Mouse (Mus musculus): Measurements from ENCODE around the gene Otulin.

GRCm38 (mm10) chr15:27500390-27500789, 130.1 kb downstream of the Otulin start:
- no peak for TF ChIP-seq CTCF (IDR thresholded peaks at IDR 0.05)
- TF ChIP-seq EP300 (IDR thresholded peaks at IDR 0.05; ENCODE audit: insufficient read depth, low read depth, low read length): no peak

Measured in heart, adult 2 months (tissue).